Mouse (Mus musculus) kidney, adult 11 months (tissue): ENCODE measurements around the gene C87499.

Source experiments
- DNase-seq: peaks from one replicate; pipeline ENCODE4 v3.0.0; 2022

The C87499 gene

GRCm38 (mm10) chr4:88634311-88634710 lies at the start of gene C87499:
Gene C87499 (minus strand): TSS chr4:88634411.
- no peak for DNase-seq

GRCm38 (mm10) chr4:88683812-88684211 lies 49.6 kb upstream of the C87499 start, which contains the start of gene Ifna2:
Gene Ifna2 (minus strand): TSS chr4:88683912.
- no peak for DNase-seq

- DNase-seq = no peak
Measured at GRCm38 (mm10) chr4:88681353-88681752, 47.1 kb upstream of the C87499 start.

- DNase-seq = no peak
Measured at GRCm38 (mm10) chr4:88680362-88680761, 46.2 kb upstream of the C87499 start.

GRCm38 (mm10) chr4:88676824-88677223 lies 42.6 kb upstream of the C87499 start, which contains the start of gene Ifna16:
Gene Ifna16 (minus strand): TSS chr4:88676924.
- no peak for DNase-seq

GRCm38 (mm10) chr4:88655461-88655860 lies 21.2 kb upstream of the C87499 start:
- DNase-seq = peak; percentile 28

GRCm38 (mm10) chr4:88653644-88654043 lies 19.4 kb upstream of the C87499 start:
- no peak for DNase-seq

GRCm38 (mm10) chr4:88644359-88644758 lies 10.1 kb upstream of the C87499 start, which contains the start of gene Ifna13:
Gene Ifna13 (minus strand): TSS chr4:88644459.
- DNase-seq = no peak

GRCm38 (mm10) chr4:88642526-88642925 lies 8.3 kb upstream of the C87499 start:
- no peak for DNase-seq

GRCm38 (mm10) chr4:88641077-88641831 lies 7.0 kb upstream of the C87499 start:
- peak; percentile 85 for DNase-seq

- DNase-seq = no peak
Measured at GRCm38 (mm10) chr4:88640704-88641076, 6.5 kb upstream of the C87499 start.

- no peak for DNase-seq
Measured at GRCm38 (mm10) chr4:88603276-88603675, 30.9 kb downstream of the C87499 start, which contains the start of gene Ifna12. Gene Ifna12 (minus strand): TSS chr4:88603376.

GRCm38 (mm10) chr4:88592285-88592684 lies 41.9 kb downstream of the C87499 start, which contains the start of gene Ifna9:
Gene Ifna9 (minus strand): TSS chr4:88592385.
- DNase-seq = no peak
